Mouse (Mus musculus) neural tube, embryonic 11.5 days (tissue): ENCODE data around the gene Tmem101. TPM values are rescaled to one million over a fixed set of nuclear protein-coding genes. Genes with fewer than 3 reads are reported as not detected.
"Not testable (repeated sequence)": the region's sequence is repeated elsewhere in the genome, so short reads cannot be mapped to it uniquely, and the experiment has no call there.

ENCODE experiments used
- ATAC-seq: fragments of 200-750 bp; cut with Nextera tagmentation; 2 replicates; pipeline ENCODE4 v1.8.0; 2017; ENCODE audit warnings: moderate number of reproducible peaks, mild to moderate bottlenecking, moderate TSS enrichment, moderate library complexity; ENCODE audit not compliant: insufficient read depth, low FRiP score, low TSS enrichment
- DNase-seq: peaks from one replicate; pipeline ENCODE4 v3.0.0-alpha.2; 2015; ENCODE audit warnings: low spot score
- H3K27ac ChIP-seq: fragments of 300-500 bp; sonication (generic); 2 replicates; pipeline ENCODE4 v1.5.1; 2014; ENCODE audit warnings: low read depth, mild to moderate bottlenecking, low read length
- H3K27me3 ChIP-seq: fragments of 300-500 bp; sonication (generic); 2 replicates; pipeline ENCODE4 v1.6.1; 2014; ENCODE audit warnings: mild to moderate bottlenecking, low read length, mixed read lengths; ENCODE audit not compliant: control insufficient read depth, insufficient read depth
- H3K36me3 ChIP-seq: fragments of 300-500 bp; sonication (generic); 2 replicates; pipeline ENCODE4 v1.6.1; 2014; ENCODE audit warnings: mild to moderate bottlenecking, low read length, moderate library complexity, mixed read lengths; ENCODE audit not compliant: control insufficient read depth, insufficient read depth
- H3K4me1 ChIP-seq: fragments of 300-500 bp; sonication (generic); 2 replicates; pipeline ENCODE4 v1.6.1; 2014; ENCODE audit warnings: low read length, mixed read lengths; ENCODE audit not compliant: control insufficient read depth, insufficient read depth
- H3K4me2 ChIP-seq: fragments of 300-500 bp; sonication (generic); 2 replicates; pipeline ENCODE4 v1.6.1; 2014; ENCODE audit warnings: low read depth, mild to moderate bottlenecking, moderate library complexity
- H3K4me3 ChIP-seq: fragments of 300-500 bp; sonication (generic); 2 replicates; pipeline ENCODE4 v1.5.1; 2014; ENCODE audit warnings: low read depth, low read length
- H3K9ac ChIP-seq: fragments of 300-500 bp; sonication (generic); 2 replicates; pipeline ENCODE4 v1.6.1; 2014; ENCODE audit warnings: mild to moderate bottlenecking, low read length
- H3K9me3 ChIP-seq: fragments of 300-500 bp; sonication (generic); 2 replicates; pipeline ENCODE4 v1.6.1; 2016; ENCODE audit warnings: low read length; ENCODE audit not compliant: control insufficient read depth
- WGBS: fragments of 180-500 bp; shearing (Covaris S2); extraction: QIAGEN DNeasy Blood & Tissue Kit; methylation state at CpG from one replicate; pipeline ENCODE4 v1.1.7; 2014; 5-methylcytosine and 5-hydroxymethylcytosine counted together
- polyA plus RNA-seq: library from polyadenylated mRNA; unstranded; fragments of >200 nt; fragmentation: Nextera tagmentation; extraction: Ambion mirVana; gene quantifications from 2 replicates; pipeline ENCODE4 v1.2.1, GENCODE M21; 2014

Tmem101 gene
- polyA plus RNA-seq, 1 experiment from 2014 or later, result 34.9 TPM

GRCm38 (mm10) chr11:102167539-102167938 lies 11.3 kb upstream of the Tmem101 start:
- no peaks in the 10 kb centered on the region for H3K9me3 ChIP-seq
- H3K4me2 ChIP-seq, result no peak overlapping the region
- H3K4me1 ChIP-seq, result no peaks in the 10 kb centered on the region
- WGBS, result 88% methylated on average over 5 of the region's 5 CpGs
- no peaks in the 10 kb centered on the region for H3K27me3 ChIP-seq
- ATAC-seq (no peak), DNase-seq (no peak)
- peaks cover 14% of the 10 kb centered on the region for H3K36me3 ChIP-seq
- no peak overlapping the region for H3K27ac ChIP-seq
- no peak overlapping the region for H3K4me3 ChIP-seq
- no peak overlapping the region for H3K9ac ChIP-seq

GRCm38 (mm10) chr11:102165971-102166722 lies 9.9 kb upstream of the Tmem101 start:
- H3K36me3 ChIP-seq, result peaks cover 14% of the 10 kb centered on the region
- WGBS, result 44% methylated on average over 6 of the region's 6 CpGs
- H3K4me1 ChIP-seq, result no peaks in the 10 kb centered on the region
- H3K9ac ChIP-seq, result no peak overlapping the region
- H3K27ac ChIP-seq, result no peak overlapping the region
- H3K4me2 ChIP-seq, result no peak overlapping the region
- no peaks in the 10 kb centered on the region for H3K27me3 ChIP-seq
- ATAC-seq (no peak), DNase-seq (no peak)
- H3K4me3 ChIP-seq, result no peak overlapping the region
- no peaks in the 10 kb centered on the region for H3K9me3 ChIP-seq

GRCm38 (mm10) chr11:102159781-102160180 lies 3.6 kb upstream of the Tmem101 start:
- Histone ChIP-seq H3K4me2 (no peak overlapping the region), H3K4me1 (peaks cover 8% of the 10 kb centered on the region; the same call in 1 of the 2 replicates), H3K27ac (no peak overlapping the region), H3K9me3 (no peaks in the 10 kb centered on the region), H3K27me3 (no peaks in the 10 kb centered on the region), H3K9ac (no peak overlapping the region), H3K4me3 (no peak overlapping the region), H3K36me3 (peaks cover 5% of the 10 kb centered on the region)
- DNase-seq (no peak), ATAC-seq (no peak)
- WGBS, result 87% methylated on average over 5 of the region's 5 CpGs

- not testable (repeated sequence) for H3K27ac ChIP-seq, H3K36me3 ChIP-seq, H3K4me3 ChIP-seq, H3K27me3 ChIP-seq, H3K4me2 ChIP-seq, ATAC-seq, H3K9me3 ChIP-seq, H3K4me1 ChIP-seq, H3K9ac ChIP-seq, DNase-seq
- 84% methylated on average over 2 of the region's 2 CpGs for WGBS
Observed at GRCm38 (mm10) chr11:102158024-102158423, 1.8 kb upstream of the Tmem101 start.

GRCm38 (mm10) chr11:102156786-102157089 lies 534 bp upstream of the Tmem101 start:
- Histone ChIP-seq H3K36me3 (no peaks in the 10 kb centered on the region), H3K4me3 (no peak overlapping the region), H3K4me1 (peaks cover 8% of the 10 kb centered on the region; the same call in 1 of the 2 replicates), H3K4me2 (no peak overlapping the region), H3K9ac (no peak overlapping the region), H3K9me3 (no peaks in the 10 kb centered on the region), H3K27me3 (no peaks in the 10 kb centered on the region), H3K27ac (no peak overlapping the region)
- WGBS, result 11% methylated on average over 1 of the region's 1 CpGs
- no peak for DNase-seq
- ATAC-seq, result no peak

- ATAC-seq, result no peak
- H3K36me3 ChIP-seq, result no peaks in the 10 kb centered on the region
- no peaks in the 10 kb centered on the region; the same call in 1 of the 2 replicates for H3K4me1 ChIP-seq
- 17% methylated on average over 34 of the region's 34 CpGs for WGBS
- H3K27ac ChIP-seq, result no peak overlapping the region
- no peaks in the 10 kb centered on the region for H3K9me3 ChIP-seq
- no peak for DNase-seq
- no peak overlapping the region for H3K4me3 ChIP-seq
- peaks cover 60% of the 10 kb centered on the region for H3K27me3 ChIP-seq
- no peak overlapping the region for H3K4me2 ChIP-seq
- no peak overlapping the region for H3K9ac ChIP-seq
Observed at GRCm38 (mm10) chr11:102147213-102147989, 8.8 kb downstream of the Tmem101 start.

GRCm38 (mm10) chr11:102146531-102146930 lies 9.7 kb downstream of the Tmem101 start:
- no peak overlapping the region for H3K9ac ChIP-seq
- WGBS, result 9% methylated on average over 17 of the region's 17 CpGs
- no peak overlapping the region for H3K27ac ChIP-seq
- no peak overlapping the region for H3K4me2 ChIP-seq
- H3K27me3 ChIP-seq, result peaks cover 60% of the 10 kb centered on the region
- no peak overlapping the region for H3K4me3 ChIP-seq
- H3K9me3 ChIP-seq, result no peaks in the 10 kb centered on the region
- no peak for DNase-seq
- ATAC-seq, result no peak
- H3K36me3 ChIP-seq, result no peaks in the 10 kb centered on the region
- no peaks in the 10 kb centered on the region; the same call in 1 of the 2 replicates for H3K4me1 ChIP-seq

- no peak overlapping the region for H3K27ac ChIP-seq
- 3% methylated on average over 16 of the region's 16 CpGs for WGBS
- H3K9ac ChIP-seq, result no peak overlapping the region
- peaks cover 60% of the 10 kb centered on the region for H3K27me3 ChIP-seq
- no peaks in the 10 kb centered on the region for H3K9me3 ChIP-seq
- no peaks in the 10 kb centered on the region for H3K36me3 ChIP-seq
- H3K4me3 ChIP-seq, result no peak overlapping the region
- no peak overlapping the region for H3K4me2 ChIP-seq
- no peak for DNase-seq
- ATAC-seq, result no peak
- H3K4me1 ChIP-seq, result no peaks in the 10 kb centered on the region; the same call in 1 of the 2 replicates
Observed at GRCm38 (mm10) chr11:102146005-102146404, 10.2 kb downstream of the Tmem101 start.
